ENCODE assay signal across 18 mouse cellular contexts in the genomic region with DNA sequence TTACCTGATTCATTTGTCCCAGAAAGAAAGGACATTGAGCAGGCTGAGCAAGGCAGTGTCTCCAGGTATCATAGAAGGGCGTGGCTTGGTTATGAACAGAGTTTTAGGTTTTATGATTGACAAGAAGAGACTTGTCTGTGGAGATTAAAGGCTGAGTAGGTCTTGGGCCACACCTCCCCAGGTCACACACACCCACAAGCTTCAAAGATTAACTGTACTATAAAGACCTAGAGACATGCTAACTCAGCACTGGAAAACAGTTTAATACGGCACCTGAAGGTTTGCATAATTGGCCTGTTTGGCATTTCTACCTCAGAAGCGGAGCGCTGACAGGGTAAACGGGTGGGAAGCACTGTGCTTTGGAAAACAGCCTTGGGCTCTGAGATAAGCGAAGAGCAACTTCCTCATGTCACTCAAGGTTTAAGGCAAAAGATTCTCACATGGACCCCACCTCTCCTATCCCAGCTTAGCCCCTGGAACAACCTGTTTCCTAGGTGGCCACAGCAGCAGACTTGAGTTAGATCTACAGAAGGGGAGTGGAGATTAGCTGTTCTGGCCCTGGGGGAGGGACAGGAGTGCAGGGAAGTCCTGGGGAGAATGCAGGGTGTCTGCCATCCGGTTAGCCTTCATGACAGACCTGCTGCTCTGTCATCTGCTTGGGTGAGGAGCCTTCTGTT. TPM values are rescaled to one million over a fixed set of nuclear protein-coding genes. Genes with fewer than 3 reads are reported as not detected.
A peak's percentile ranks its signal among the peaks of the same experiment; 100 is the strongest.
DNase-seq lines count a peak whose midpoint lies in the region; ATAC-seq and TF ChIP-seq lines count a peak whose summit lies in the region.
"Had no signal": no experiment of that assay in that cellular context is flagged by ENCODE, and none has a peak within 500 bp of the region (broad histone marks: within the 10 kb centered on the region; RNA-seq: fewer than 3 reads in every experiment).

No protein-coding gene starts in this region.

- dilution Hi-C loops in CH12.LX (cut with MboI; ENCODE audit: extremely low pct_ligation_motif_present, extremely low pct_unique_long_range_greater_than_20kb, low sequenced_read_pairs), result no loop called here

- H3K36me3 ChIP-seq in CH12.LX (replicated peaks in 1 of 2; ENCODE audit: control insufficient read depth in 1 of 2, insufficient read depth in 1 of 2, low read length in 1 of 2), result peaks cover 54 to 90% of the 10 kb centered on the region in 2 experiments
- peaks cover 13% of the 10 kb centered on the region; the same call in 1 of the 2 replicates for H3K36me3 ChIP-seq in intestine, embryonic 16.5 days (ENCODE audit: control insufficient read depth, insufficient read depth, low read length)
- H3K36me3 ChIP-seq in liver, embryonic 14.5 days (replicated peaks; ENCODE audit: control insufficient read depth, insufficient read depth, low read depth), result peaks cover 49% of the 10 kb centered on the region

- H3K4me2 ChIP-seq in CH12.LX (ENCODE audit: insufficient read depth, low read depth, poor library complexity, severe bottlenecking), result no peak overlapping the region
- H3K4me2 ChIP-seq in intestine, embryonic 16.5 days (ENCODE audit: low read depth, low read length), result no peak overlapping the region
- no peak overlapping the region for H3K4me2 ChIP-seq in liver, embryonic 14.5 days (ENCODE audit: low read depth)
- H3K4me2 ChIP-seq: limb, embryonic 13.5 days; midbrain, embryonic 12.5 days had no signal

- no peaks in the 10 kb centered on the region for H3K9me3 ChIP-seq in CH12.LX (replicated peaks; ENCODE audit: low read length)
- no peaks in the 10 kb centered on the region for H3K9me3 ChIP-seq in intestine, embryonic 16.5 days (ENCODE audit: control insufficient read depth, low read length)
- no peaks in the 10 kb centered on the region for H3K9me3 ChIP-seq in liver, embryonic 14.5 days (ENCODE audit: control insufficient read depth, low read length)
- H3K9me3 ChIP-seq: heart, embryonic 10.5 days; limb, embryonic 13.5 days; midbrain, embryonic 12.5 days had no signal

- ATAC-seq in intestine, embryonic 16.5 days, result peak; percentile 76
- peak; percentile 14; the same call in 1 of the 2 replicates for ATAC-seq in liver, embryonic 14.5 days (ENCODE audit: insufficient read depth)
- ATAC-seq: forebrain, embryonic 16.5 days had no signal

- in situ Hi-C loops in CH12.LX (cut with MboI; ENCODE audit: low pct_ligation_motif_present, low pct_unique_long_range_greater_than_20kb, low sequenced_read_pairs), result no loop called here

- H3K27ac ChIP-seq in CH12.LX (ENCODE audit: insufficient read depth, low read depth), result peak overlapping the region; percentile 63
- H3K27ac ChIP-seq in intestine, embryonic 16.5 days (ENCODE audit: low read length), result no peak overlapping the region
- H3K27ac ChIP-seq in liver, embryonic 14.5 days, result no peak overlapping the region
- no peak overlapping the region for H3K27ac ChIP-seq in layer of hippocampus, adult 2 months
- H3K27ac ChIP-seq: heart, embryonic 10.5 days; limb, embryonic 13.5 days; midbrain, embryonic 12.5 days had no signal

- no peak for TF ChIP-seq POLR2A in CH12.LX (IDR thresholded peaks at IDR 0.05; ENCODE audit: low read depth, low read length)

- TF ChIP-seq EP300 in CH12.LX (IDR thresholded peaks at IDR 0.05; ENCODE audit: low read length), result no peak
- TF ChIP-seq EP300 in liver, embryonic 14.5 days (IDR thresholded peaks at IDR 0.05; ENCODE audit: low read depth), result 0 out of 2 replicates have a peak, but pooled peaks have one; percentile 16

- DNase-seq in adrenal gland, postnatal 14 days, result peak; percentile 34
- no peak for DNase-seq in adrenal gland, postnatal 36 days
- no peak for DNase-seq in CH12.LX (ENCODE audit: extremely low read depth)
- DNase-seq in liver, embryonic 14.5 days (ENCODE audit: low read depth in 3 of 3, low spot score in 3 of 3), result no peak
- DNase-seq in cerebellum, postnatal 36 days, result no peak
- no peak for DNase-seq in layer of hippocampus, adult 2 months (ENCODE audit: low spot score in 2 of 2)
- DNase-seq in thymus, postnatal 10 days (ENCODE audit: low spot score in 2 of 2), result no peak
- DNase-seq: adrenal gland, adult 8-10 months; cerebellum, postnatal 14 days; gastrocnemius, postnatal 10 days; heart, postnatal 36 days; right cerebral cortex, postnatal 4 days; thymus, postnatal 36 days had no signal

- no peak for TF ChIP-seq CTCF in CH12.LX (conservative IDR thresholded peaks at IDR 0.05 in 1 of 2, IDR thresholded peaks at IDR 0.05 in 1 of 2; ENCODE audit: low read depth in 2 of 2, low read length in 2 of 2)
- no peak for TF ChIP-seq CTCF in liver, embryonic 14.5 days (IDR thresholded peaks at IDR 0.05; ENCODE audit: low read depth)
- TF ChIP-seq CTCF in layer of hippocampus, adult 2 months (conservative IDR thresholded peaks at IDR 0.05), result no peak

- H3K4me1 ChIP-seq in CH12.LX (ENCODE audit: control insufficient read depth in 1 of 2, insufficient read depth in 2 of 2), result peaks cover 33 to 47% of the 10 kb centered on the region in 2 experiments
- 0 out of 2 replicates have a peak, but pooled peaks cover 2% of the 10 kb centered on the region for H3K4me1 ChIP-seq in intestine, embryonic 16.5 days (ENCODE audit: control insufficient read depth, insufficient read depth, low read length)
- H3K4me1 ChIP-seq in liver, embryonic 14.5 days (replicated peaks; ENCODE audit: control insufficient read depth in 2 of 2, insufficient read depth in 2 of 2, low read length in 1 of 2), result peaks cover 0 to 13% of the 10 kb centered on the region in 2 experiments; a peak in 3 of 4 replicates
- H3K4me1 ChIP-seq: midbrain, embryonic 12.5 days had no signal

- no peak for TF ChIP-seq RAD21 in CH12.LX (IDR thresholded peaks at IDR 0.05; ENCODE audit: low read depth, low read length)

- H3K79me2 ChIP-seq in CH12.LX (replicated peaks; ENCODE audit: control insufficient read depth, extremely low read depth, insufficient read depth, poor library complexity, severe bottlenecking), result no peaks in the 10 kb centered on the region

- WGBS in intestine, embryonic 16.5 days, result 81% methylated on average over 7 of the region's 7 CpGs
- WGBS in liver, embryonic 14.5 days (ENCODE audit: insufficient replicate concordance), result 27% methylated on average over 7 of the region's 7 CpGs

- H3K9ac ChIP-seq in CH12.LX (ENCODE audit: insufficient read depth, low read depth), result no peak overlapping the region
- H3K9ac ChIP-seq in intestine, embryonic 16.5 days (ENCODE audit: low read depth, low read length), result no peak overlapping the region
- no peak overlapping the region for H3K9ac ChIP-seq in liver, embryonic 14.5 days (replicated peaks)
- H3K9ac ChIP-seq: limb, embryonic 13.5 days; midbrain, embryonic 12.5 days had no signal

- H3K27me3 ChIP-seq in CH12.LX (replicated peaks), result no peaks in the 10 kb centered on the region
- H3K27me3 ChIP-seq in intestine, embryonic 16.5 days (replicated peaks; ENCODE audit: control insufficient read depth, insufficient read depth, low read length), result no peaks in the 10 kb centered on the region
- H3K27me3 ChIP-seq in liver, embryonic 14.5 days (ENCODE audit: control insufficient read depth, insufficient read depth, low read length), result no peaks in the 10 kb centered on the region
- H3K27me3 ChIP-seq: limb, embryonic 13.5 days; midbrain, embryonic 12.5 days had no signal

- H3K4me3 ChIP-seq in CH12.LX (replicated peaks in 1 of 3; ENCODE audit: low read depth in 2 of 3, low read length in 2 of 3, poor library complexity in 1 of 3), result no peak overlapping the region
- no peak overlapping the region for H3K4me3 ChIP-seq in intestine, embryonic 16.5 days (ENCODE audit: low read length)
- H3K4me3 ChIP-seq in liver, embryonic 14.5 days (ENCODE audit: insufficient read depth in 1 of 2, low read depth in 2 of 2, low read length in 2 of 2), result no peak overlapping the region
- no peak overlapping the region for H3K4me3 ChIP-seq in layer of hippocampus, adult 2 months
- H3K4me3 ChIP-seq: heart, embryonic 10.5 days; limb, embryonic 13.5 days; midbrain, embryonic 12.5 days had no signal

TF ChIP-seq in CH12.LX, 34 proteins besides CTCF, POLR2A, EP300 and RAD21:
- no peak for TF ChIP-seq CHD2 (IDR thresholded peaks at IDR 0.05; ENCODE audit: low read length)
- no peak for TF ChIP-seq BHLHE40 (IDR thresholded peaks at IDR 0.05; ENCODE audit: low read depth, low read length)
- no peak for TF ChIP-seq PAX5 (IDR thresholded peaks at IDR 0.05; ENCODE audit: low read length)
- TF ChIP-seq RCOR1 (conservative IDR thresholded peaks at IDR 0.05; ENCODE audit: low read depth, low read length), result no peak
- no peak for TF ChIP-seq MAZ (IDR thresholded peaks at IDR 0.05; ENCODE audit: low read depth, low read length)
- TF ChIP-seq MXI1 (IDR thresholded peaks at IDR 0.05; ENCODE audit: low read depth, low read length), result no peak
- TF ChIP-seq KAT2A (IDR thresholded peaks at IDR 0.05; ENCODE audit: insufficient replicate concordance, low read length), result no peak
- no peak for TF ChIP-seq ZC3H11A (IDR thresholded peaks at IDR 0.05; ENCODE audit: low read depth, low read length)
- no peak for TF ChIP-seq MEF2A (IDR thresholded peaks at IDR 0.05; ENCODE audit: borderline replicate concordance, low read depth, low read length)
- no peak for TF ChIP-seq JUN (IDR thresholded peaks at IDR 0.05; ENCODE audit: insufficient read depth, low read depth, low read length)
- no peak for TF ChIP-seq MAFK (IDR thresholded peaks at IDR 0.05; ENCODE audit: insufficient replicate concordance, low read length)

RNA-seq across cellular contexts. Expression of gene Secisbp2, which starts 33.9 kb away (rescaled TPM):
- total RNA-seq in adrenal gland, postnatal 14 days (2021), result 20.4 and 24.7 TPM in 2 replicates
- total RNA-seq in adrenal gland, postnatal 36 days (2021), result 10 to 100 TPM; 20.9 to 24.8 TPM
- total RNA-seq in CH12.LX (2012; rRNA removed) (23.2 and 26.6 TPM in 2 replicates), CH12.LX (2014; rRNA removed) (22.9 and 24.4 TPM in 2 replicates)
- polyA plus RNA-seq in CH12.LX (2012; ENCODE audit: insufficient read length, low read depth), result 25.6 and 28.8 TPM in 2 replicates
- polyA plus RNA-seq in intestine, embryonic 16.5 days (2015; fragmentation: Nextera tagmentation; extraction: Ambion mirVana), result 23.7 and 28.9 TPM in 2 replicates
- 8.5 and 12.2 TPM in 2 replicates for polyA plus RNA-seq in liver, embryonic 14.5 days (2012; rRNA removed)
- 11.8 and 12.5 TPM in 2 replicates for polyA plus RNA-seq in liver, embryonic 14.5 days (2014; fragmentation: Nextera tagmentation; extraction: Ambion mirVana)
- 10 to 100 TPM; 22.5 to 22.9 TPM for total RNA-seq in layer of hippocampus, adult 2 months (2021)

RNA-seq across cellular contexts. Expression of gene Cks2, which starts 40.4 kb away (rescaled TPM):
- 27.0 and 29.6 TPM in 2 replicates for total RNA-seq in adrenal gland, postnatal 14 days (2021)
- 10 to 100 TPM; 12.3 to 14.5 TPM for total RNA-seq in adrenal gland, postnatal 36 days (2021)
- 142 and 192 TPM in 2 replicates for total RNA-seq in CH12.LX (2012; rRNA removed)
- 465 and 486 TPM in 2 replicates for total RNA-seq in CH12.LX (2014; rRNA removed)
- 143 and 154 TPM in 2 replicates for polyA plus RNA-seq in CH12.LX (2012; ENCODE audit: insufficient read length, low read depth)
- polyA plus RNA-seq in intestine, embryonic 16.5 days (2015; fragmentation: Nextera tagmentation; extraction: Ambion mirVana), result 247 and 266 TPM in 2 replicates
- 241 and 279 TPM in 2 replicates for polyA plus RNA-seq in liver, embryonic 14.5 days (2012; rRNA removed)
- 487 and 490 TPM in 2 replicates for polyA plus RNA-seq in liver, embryonic 14.5 days (2014; fragmentation: Nextera tagmentation; extraction: Ambion mirVana)
- total RNA-seq in layer of hippocampus, adult 2 months (2021), result 1 to 10 TPM; 1.9 to 2.8 TPM
